Mouse (Mus musculus): ENCODE measurements around the gene Gtf2e1. TPM values are rescaled to one million over a fixed set of nuclear protein-coding genes. Genes with fewer than 3 reads are reported as not detected.

Gtf2e1 gene
- polyA plus RNA-seq, 1 experiment from 2014 or later: 20.5 TPM

GRCm38 (mm10) chr16:37517596-37518211 lies 21.9 kb downstream of the Gtf2e1 start:
- no peaks in the 10 kb centered on the region for H3K4me1 ChIP-seq
- WGBS: 86% methylated on average over 4 of the region's 4 CpGs
- H3K36me3 ChIP-seq: peaks cover 78% of the 10 kb centered on the region

GRCm38 (mm10) chr16:37516376-37516993 lies 23.1 kb downstream of the Gtf2e1 start:
- WGBS: 81% methylated on average over 6 of the region's 6 CpGs
- Histone ChIP-seq H3K27me3 (replicated peaks) (no peaks in the 10 kb centered on the region), H3K9me3 (peaks cover 6% of the 10 kb centered on the region), H3K4me2 (no peak overlapping the region), H3K4me1 (no peaks in the 10 kb centered on the region), H3K27ac (replicated peaks) (no peak overlapping the region), H3K36me3 (peaks cover 78% of the 10 kb centered on the region), H3K4me3 (no peak overlapping the region), H3K9ac (no peak overlapping the region)
- no peak for ATAC-seq (ENCODE audit: extremely low read depth, insufficient number of reproducible peaks, low FRiP score, low TSS enrichment)

More at GRCm38 (mm10) chr16:37517596-37518211, 21.9 kb downstream of the Gtf2e1 start:
- ATAC-seq (ENCODE audit: extremely low read depth, insufficient number of reproducible peaks, low FRiP score, low TSS enrichment): no peak
- Histone ChIP-seq H3K4me2 (no peak overlapping the region), H3K9ac (no peak overlapping the region), H3K9me3 (peaks cover 6% of the 10 kb centered on the region), H3K4me3 (no peak overlapping the region), H3K27me3 (replicated peaks) (no peaks in the 10 kb centered on the region), H3K27ac (replicated peaks) (no peak overlapping the region)

DNA sequence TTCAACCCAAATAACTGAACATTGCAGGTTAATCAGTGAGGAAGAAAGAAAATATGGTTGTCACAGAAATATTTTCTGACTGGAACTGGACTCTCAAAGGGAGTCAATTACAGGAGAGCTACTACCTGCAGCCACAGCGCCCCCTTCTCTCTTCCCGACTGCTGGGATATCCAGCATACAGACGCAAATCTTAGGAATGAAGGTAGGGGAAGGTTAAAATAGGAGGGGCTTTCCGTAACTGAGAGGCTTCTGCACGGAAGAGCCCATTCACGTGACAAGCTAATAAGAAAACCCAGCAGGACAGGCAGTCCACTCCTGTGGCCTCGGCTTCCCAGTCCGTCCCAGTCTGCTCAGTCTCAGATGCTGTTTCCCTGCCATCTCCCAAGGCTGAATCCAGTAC lies 24.9 kb downstream of the Gtf2e1 start:
- no peak overlapping the region for H3K27ac ChIP-seq (replicated peaks)
- 85% methylated on average over 8 of the region's 8 CpGs for WGBS
- H3K36me3 ChIP-seq: peaks cover 77% of the 10 kb centered on the region

GRCm38 (mm10) chr16:37511489-37511888 lies 28.1 kb downstream of the Gtf2e1 start:
- no peak overlapping the region for H3K4me2 ChIP-seq
- peaks cover 67% of the 10 kb centered on the region for H3K36me3 ChIP-seq
- no peaks in the 10 kb centered on the region for H3K27me3 ChIP-seq (replicated peaks)
- no peak overlapping the region for H3K9ac ChIP-seq
- H3K27ac ChIP-seq (replicated peaks): no peak overlapping the region
- 92% methylated on average over 15 of the region's 15 CpGs for WGBS
- no peak for ATAC-seq (ENCODE audit: extremely low read depth, insufficient number of reproducible peaks, low FRiP score, low TSS enrichment)
- H3K4me3 ChIP-seq: no peak overlapping the region
- peaks cover 12% of the 10 kb centered on the region for H3K4me1 ChIP-seq
- no peaks in the 10 kb centered on the region for H3K9me3 ChIP-seq

More for the DNA sequence above, 24.9 kb downstream of the Gtf2e1 start:
- H3K9ac ChIP-seq: no peak overlapping the region
- H3K9me3 ChIP-seq: no peaks in the 10 kb centered on the region
- H3K4me2 ChIP-seq: no peak overlapping the region
- H3K27me3 ChIP-seq (replicated peaks): no peaks in the 10 kb centered on the region
- H3K4me3 ChIP-seq: no peak overlapping the region
- no peak for ATAC-seq (ENCODE audit: extremely low read depth, insufficient number of reproducible peaks, low FRiP score, low TSS enrichment)
- H3K4me1 ChIP-seq: no peaks in the 10 kb centered on the region

- 46% methylated on average over 9 of the region's 9 CpGs for WGBS
- H3K4me2 ChIP-seq: no peak overlapping the region
- H3K36me3 ChIP-seq: peaks cover 25% of the 10 kb centered on the region
- H3K27ac ChIP-seq (replicated peaks): no peak overlapping the region
- ATAC-seq (ENCODE audit: extremely low read depth, insufficient number of reproducible peaks, low FRiP score, low TSS enrichment): no peak
- H3K27me3 ChIP-seq (replicated peaks): no peaks in the 10 kb centered on the region
- peaks cover 12% of the 10 kb centered on the region for H3K4me1 ChIP-seq
- H3K4me3 ChIP-seq: no peak overlapping the region
- H3K9me3 ChIP-seq: no peaks in the 10 kb centered on the region
- H3K9ac ChIP-seq: no peak overlapping the region
These were observed 32.8 kb downstream of the Gtf2e1 start for GRCm38 (mm10) chr16:37506751-37507150.

GRCm38 (mm10) chr16:37504517-37504916 lies 35.1 kb downstream of the Gtf2e1 start:
- Histone ChIP-seq H3K4me3 (no peak overlapping the region), H3K36me3 (peaks cover 5% of the 10 kb centered on the region; the same call in 1 of the 2 replicates), H3K27ac (replicated peaks) (no peak overlapping the region), H3K9ac (no peak overlapping the region), H3K27me3 (replicated peaks) (no peaks in the 10 kb centered on the region), H3K9me3 (no peaks in the 10 kb centered on the region), H3K4me2 (no peak overlapping the region), H3K4me1 (peaks cover 12% of the 10 kb centered on the region)
- no peak for ATAC-seq (ENCODE audit: extremely low read depth, insufficient number of reproducible peaks, low FRiP score, low TSS enrichment)
- 67% methylated on average over 1 of the region's 1 CpGs for WGBS

DNA sequence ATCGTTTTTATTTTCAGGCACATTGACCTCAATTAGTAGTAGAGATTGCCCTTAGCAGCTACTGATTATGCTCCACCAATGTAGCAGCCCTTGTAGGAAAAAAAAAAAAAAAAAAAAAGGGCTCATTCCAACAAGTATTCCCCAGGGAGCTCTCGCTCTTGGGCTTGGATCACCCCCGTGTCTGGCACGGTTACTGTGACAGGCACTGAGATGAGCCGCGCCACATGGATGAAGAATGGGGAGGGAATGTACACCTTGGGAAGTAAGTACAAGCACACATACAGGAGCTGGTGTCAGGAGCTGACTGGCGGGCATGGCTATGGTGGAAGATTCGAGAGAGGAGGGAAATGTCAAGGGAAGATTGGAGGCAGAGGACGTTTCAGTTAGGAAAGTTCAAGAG lies 41.0 kb downstream of the Gtf2e1 start:
- Histone ChIP-seq H3K27me3 (replicated peaks) (no peaks in the 10 kb centered on the region), H3K9ac (no peak overlapping the region), H3K4me2 (no peak overlapping the region), H3K4me1 (no peaks in the 10 kb centered on the region), H3K9me3 (no peaks in the 10 kb centered on the region), H3K36me3 (no peaks in the 10 kb centered on the region), H3K4me3 (no peak overlapping the region), H3K27ac (replicated peaks) (no peak overlapping the region)
- 66% methylated on average over 9 of the region's 9 CpGs for WGBS
- no peak for ATAC-seq (ENCODE audit: extremely low read depth, insufficient number of reproducible peaks, low FRiP score, low TSS enrichment)

- Histone ChIP-seq H3K27me3 (replicated peaks) (no peaks in the 10 kb centered on the region), H3K4me3 (no peak overlapping the region), H3K4me2 (no peak overlapping the region), H3K36me3 (no peaks in the 10 kb centered on the region), H3K9ac (no peak overlapping the region), H3K27ac (replicated peaks) (no peak overlapping the region), H3K9me3 (no peaks in the 10 kb centered on the region), H3K4me1 (no peaks in the 10 kb centered on the region)
- no peak for ATAC-seq (ENCODE audit: extremely low read depth, insufficient number of reproducible peaks, low FRiP score, low TSS enrichment)
- 80% methylated on average over 6 of the region's 6 CpGs for WGBS
These were observed 44.6 kb downstream of the Gtf2e1 start for GRCm38 (mm10) chr16:37495017-37495416.

GRCm38 (mm10) chr16:37486826-37487612 lies 52.6 kb downstream of the Gtf2e1 start:
- H3K4me1 ChIP-seq: no peaks in the 10 kb centered on the region
- no peak overlapping the region for H3K4me3 ChIP-seq
- no peaks in the 10 kb centered on the region for H3K27me3 ChIP-seq (replicated peaks)
- 84% methylated on average over 3 of the region's 3 CpGs for WGBS
- no peak for ATAC-seq (ENCODE audit: extremely low read depth, insufficient number of reproducible peaks, low FRiP score, low TSS enrichment)
- no peaks in the 10 kb centered on the region for H3K36me3 ChIP-seq
- H3K9me3 ChIP-seq: no peaks in the 10 kb centered on the region
- no peak overlapping the region for H3K9ac ChIP-seq
- H3K27ac ChIP-seq (replicated peaks): no peak overlapping the region
- no peak overlapping the region for H3K4me2 ChIP-seq

- no peaks in the 10 kb centered on the region for H3K4me1 ChIP-seq
- WGBS: 78% methylated on average over 10 of the region's 10 CpGs
- no peaks in the 10 kb centered on the region for H3K9me3 ChIP-seq
- no peak for ATAC-seq (ENCODE audit: extremely low read depth, insufficient number of reproducible peaks, low FRiP score, low TSS enrichment)
- no peak overlapping the region for H3K27ac ChIP-seq (replicated peaks)
- H3K4me3 ChIP-seq: no peak overlapping the region
- H3K4me2 ChIP-seq: no peak overlapping the region
- H3K9ac ChIP-seq: no peak overlapping the region
- H3K27me3 ChIP-seq (replicated peaks): no peaks in the 10 kb centered on the region
- no peaks in the 10 kb centered on the region for H3K36me3 ChIP-seq
These were observed 61.0 kb downstream of the Gtf2e1 start for GRCm38 (mm10) chr16:37478311-37479291.
